Mouse (Mus musculus) forebrain, postnatal 0 days (tissue): ENCODE results near the gene Rnf11. TPM values are rescaled to one million over a fixed set of nuclear protein-coding genes. Genes with fewer than 3 reads are reported as not detected.

Experiments used
- ATAC-seq: fragments of 200-750 bp; cut with Nextera tagmentation; 2 replicates; pipeline ENCODE4 v1.8.0; 2017; ENCODE audit warnings: mild to moderate bottlenecking, moderate library complexity
- DNase-seq: peaks from one replicate; pipeline ENCODE4 v3.0.0-alpha.2; 2015
- H3K27ac ChIP-seq: fragments of 300-500 bp; sonication (generic); 2 replicates; pipeline ENCODE4 v1.5.1; 2014; ENCODE audit warnings: low read depth, mild to moderate bottlenecking, antibody characterized with exemption, low read length, moderate library complexity, mixed read lengths
- H3K27me3 ChIP-seq: fragments of 300-500 bp; sonication (generic); 2 replicates; pipeline ENCODE4 v1.6.1; 2014; ENCODE audit warnings: mild to moderate bottlenecking, low read length, mixed read lengths; ENCODE audit not compliant: insufficient read depth
- H3K36me3 ChIP-seq: fragments of 300-500 bp; sonication (generic); 2 replicates; pipeline ENCODE4 v1.6.1; 2014; ENCODE audit warnings: mild to moderate bottlenecking, moderate library complexity; ENCODE audit not compliant: insufficient read depth
- H3K4me1 ChIP-seq: fragments of 300-500 bp; sonication (generic); 2 replicates; pipeline ENCODE4 v1.6.1; 2014; ENCODE audit warnings: antibody characterized with exemption; ENCODE audit not compliant: insufficient read depth
- H3K4me2 ChIP-seq: fragments of 300-500 bp; sonication (generic); 2 replicates; pipeline ENCODE4 v1.6.1; 2014; ENCODE audit warnings: low read depth, mild to moderate bottlenecking, moderate library complexity
- H3K4me3 ChIP-seq: fragments of 300-500 bp; sonication (generic); 2 replicates; pipeline ENCODE4 v1.5.1; 2014; ENCODE audit warnings: low read depth, low read length, mixed read lengths
- H3K9ac ChIP-seq: fragments of 300-500 bp; sonication (generic); 2 replicates; pipeline ENCODE4 v1.6.1; 2014; ENCODE audit warnings: mild to moderate bottlenecking
- H3K9me3 ChIP-seq: fragments of 300-500 bp; sonication (generic); 2 replicates; pipeline ENCODE4 v1.6.1; 2016; ENCODE audit warnings: low read length
- CTCF ChIP-seq: sonication (generic); IDR thresholded peaks from 2 replicates; pipeline ENCODE4 v1.5.1; 2016; ENCODE audit warnings: antibody characterized with exemption, control low read depth, low read depth
- WGBS: fragments of 180-500 bp; shearing (Covaris S2); extraction: QIAGEN DNeasy Blood & Tissue Kit; methylation state at CpG from one replicate; pipeline ENCODE4 v1.1.7; 2014; 5-methylcytosine and 5-hydroxymethylcytosine counted together
- polyA plus RNA-seq: library from polyadenylated mRNA; unstranded; fragments of >200 nt; fragmentation: Nextera tagmentation; extraction: Ambion mirVana; gene quantifications from 2 replicates; pipeline ENCODE4 v1.2.1, GENCODE M21; 2015
- total RNA-seq: library from RNA; depleted of rRNA; stranded (reverse); fragments of >200 nt; gene quantifications from 2 replicates; pipeline ENCODE4 v1.2.3, GENCODE M21; 2014

Gene Rnf11
- total and polyA plus RNA-seq, 2 experiments from 2014 or later, result 84.0 to 161 TPM

GRCm38 (mm10) chr4:109430250-109430649 is 54.3 kb downstream of the Rnf11 start:
- Histone ChIP-seq H3K4me2 (no peak overlapping the region), H3K27me3 (no peaks in the 10 kb centered on the region), H3K27ac (no peak overlapping the region), H3K4me1 (no peaks in the 10 kb centered on the region), H3K9me3 (no peaks in the 10 kb centered on the region), H3K9ac (no peak overlapping the region), H3K36me3 (no peaks in the 10 kb centered on the region), H3K4me3 (no peak overlapping the region)
- ATAC-seq, result no peak
- WGBS, result 91% methylated on average over 7 of the region's 7 CpGs
- TF ChIP-seq CTCF, result no peak
- no peak for DNase-seq

DNA sequence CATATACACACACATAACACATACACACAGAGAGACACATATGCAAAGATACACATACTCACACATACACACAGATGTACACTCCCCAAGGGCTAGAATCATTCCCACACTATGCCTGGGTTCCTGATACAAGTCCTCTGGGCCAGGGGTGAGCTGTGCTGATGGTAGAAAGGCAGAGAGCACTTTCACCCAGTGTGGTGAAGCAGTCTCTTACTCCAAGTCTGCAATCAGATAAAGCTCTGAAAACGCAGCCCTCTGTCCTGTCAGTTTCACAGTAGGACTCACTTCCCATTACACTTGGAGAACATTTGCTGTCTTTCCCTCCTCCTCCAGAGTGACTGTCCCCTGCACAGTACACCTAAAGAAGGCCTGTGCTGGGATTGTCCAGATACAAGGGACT is 57.5 kb downstream of the Rnf11 start:
- Histone ChIP-seq H3K27ac (no peak overlapping the region), H3K27me3 (no peaks in the 10 kb centered on the region), H3K9me3 (no peaks in the 10 kb centered on the region), H3K4me1 (no peaks in the 10 kb centered on the region), H3K4me3 (no peak overlapping the region), H3K36me3 (no peaks in the 10 kb centered on the region), H3K4me2 (no peak overlapping the region), H3K9ac (no peak overlapping the region)
- DNase-seq, result no peak
- 79% methylated on average over 1 of the region's 1 CpGs for WGBS
- no peak for ATAC-seq
- TF ChIP-seq CTCF, result no peak

DNA sequence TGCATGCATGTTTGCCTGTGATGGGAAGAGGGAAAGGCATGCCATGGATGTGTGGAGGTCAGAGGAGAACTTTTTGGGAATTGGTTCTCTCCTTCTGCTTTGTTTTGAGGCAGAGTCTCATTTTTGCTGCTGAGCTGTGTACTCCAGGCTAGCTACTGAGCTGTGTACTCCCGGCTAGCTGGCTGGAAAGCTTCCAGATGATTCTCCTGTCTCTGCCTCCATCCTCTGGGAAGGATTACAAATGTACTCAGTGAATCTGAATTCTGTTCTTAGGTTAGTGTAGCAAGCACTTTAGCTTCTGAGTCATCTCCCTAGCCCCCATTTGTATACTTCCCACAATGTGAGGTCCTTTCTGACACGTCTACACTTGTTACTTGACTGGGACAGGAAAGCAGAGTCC is 61.1 kb downstream of the Rnf11 start:
- no peak for TF ChIP-seq CTCF
- H3K27ac ChIP-seq, result no peak overlapping the region
- WGBS, result 73% methylated on average over 2 of the region's 2 CpGs

DNA sequence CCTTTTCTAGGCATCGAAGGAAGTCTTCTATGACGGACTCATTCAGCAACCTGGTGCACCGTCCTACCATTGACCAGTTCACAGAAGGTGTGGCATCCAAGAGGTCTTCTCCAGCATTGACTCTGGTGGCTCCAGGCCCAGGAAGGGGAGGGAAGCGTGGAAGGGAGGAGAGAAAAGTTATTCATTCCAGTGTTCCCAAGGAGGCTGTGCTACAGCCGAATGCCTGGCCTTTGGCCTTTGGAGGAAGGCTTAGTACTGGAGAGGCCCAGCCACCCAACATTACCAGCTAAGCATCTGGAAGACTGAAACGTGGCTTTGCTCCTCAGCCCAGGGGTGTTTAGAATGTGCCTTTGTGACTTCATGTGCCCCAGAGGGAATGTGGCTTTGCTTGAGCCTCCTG is 62.1 kb downstream of the Rnf11 start:
- Histone ChIP-seq H3K9me3 (no peaks in the 10 kb centered on the region), H3K4me3 (no peak overlapping the region), H3K4me2 (no peak overlapping the region), H3K36me3 (no peaks in the 10 kb centered on the region), H3K9ac (no peak overlapping the region), H3K27ac (no peak overlapping the region), H3K27me3 (no peaks in the 10 kb centered on the region), H3K4me1 (no peaks in the 10 kb centered on the region)
- DNase-seq (no peak), ATAC-seq (no peak)
- TF ChIP-seq CTCF, result no peak
- 77% methylated on average over 6 of the region's 6 CpGs for WGBS

More for the DNA sequence above, 61.1 kb downstream of the Rnf11 start:
- H3K9me3 ChIP-seq, result no peaks in the 10 kb centered on the region
- H3K36me3 ChIP-seq, result no peaks in the 10 kb centered on the region
- no peak overlapping the region for H3K4me3 ChIP-seq
- no peak for DNase-seq
- H3K9ac ChIP-seq, result no peak overlapping the region
- ATAC-seq, result no peak
- no peak overlapping the region for H3K4me2 ChIP-seq
- H3K4me1 ChIP-seq, result no peaks in the 10 kb centered on the region
- H3K27me3 ChIP-seq, result no peaks in the 10 kb centered on the region

- H3K27ac ChIP-seq, result no peak overlapping the region
- H3K9ac ChIP-seq, result no peak overlapping the region
- ATAC-seq (no peak), DNase-seq (no peak)
- H3K4me1 ChIP-seq, result no peaks in the 10 kb centered on the region
- H3K27me3 ChIP-seq, result no peaks in the 10 kb centered on the region
- no peaks in the 10 kb centered on the region for H3K9me3 ChIP-seq
- no peaks in the 10 kb centered on the region for H3K36me3 ChIP-seq
- no peak overlapping the region for H3K4me3 ChIP-seq
- no peak overlapping the region for H3K4me2 ChIP-seq
- 88% methylated on average over 7 of the region's 7 CpGs for WGBS
- TF ChIP-seq CTCF, result no peak
Observed at GRCm38 (mm10) chr4:109421608-109422007, 62.9 kb downstream of the Rnf11 start.

DNA sequence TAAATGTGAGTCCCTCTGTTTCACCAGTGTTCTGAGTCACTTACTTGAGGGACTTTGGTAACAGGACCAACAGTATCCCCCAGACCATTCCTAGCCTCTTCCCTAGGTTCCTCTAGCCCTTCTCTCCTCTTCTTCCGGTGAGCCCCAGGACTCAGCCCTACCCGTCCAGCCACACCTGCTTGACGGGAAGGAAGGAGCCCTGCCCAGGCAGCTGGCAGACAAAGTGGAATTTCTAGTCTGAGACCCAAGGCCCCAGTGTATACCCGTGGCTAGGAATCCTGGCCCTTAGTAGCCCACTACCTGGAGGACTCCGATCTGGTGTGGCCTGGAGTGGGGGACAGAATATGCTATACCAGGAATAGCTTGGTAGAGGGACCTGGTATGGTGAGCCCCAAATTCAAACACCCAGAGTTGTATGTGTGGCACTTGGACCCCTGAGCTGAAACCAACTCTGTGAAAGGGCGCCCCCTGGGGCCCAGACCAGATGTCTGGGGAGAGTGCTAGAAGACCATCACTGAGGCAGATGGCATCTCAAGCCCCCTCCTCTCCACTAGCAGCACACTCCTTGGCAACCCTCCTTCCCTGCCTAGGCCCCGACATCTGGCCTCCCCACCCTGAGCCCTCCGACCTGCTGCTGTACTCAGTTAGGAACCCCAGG is 64.3 kb downstream of the Rnf11 start:
- Histone ChIP-seq H3K27me3 (no peaks in the 10 kb centered on the region), H3K36me3 (no peaks in the 10 kb centered on the region), H3K4me3 (no peak overlapping the region), H3K4me1 (no peaks in the 10 kb centered on the region), H3K9ac (no peak overlapping the region), H3K9me3 (no peaks in the 10 kb centered on the region), H3K27ac (no peak overlapping the region), H3K4me2 (no peak overlapping the region)
- WGBS, result 73% methylated on average over 8 of the region's 8 CpGs
- no peak for TF ChIP-seq CTCF
- DNase-seq (no peak), ATAC-seq (no peak)

- Histone ChIP-seq H3K27ac (no peak overlapping the region), H3K4me1 (no peaks in the 10 kb centered on the region), H3K36me3 (no peaks in the 10 kb centered on the region), H3K4me2 (no peak overlapping the region), H3K27me3 (no peaks in the 10 kb centered on the region), H3K9ac (no peak overlapping the region), H3K4me3 (no peak overlapping the region), H3K9me3 (no peaks in the 10 kb centered on the region)
- WGBS, result 86% methylated on average over 4 of the region's 4 CpGs
- DNase-seq, result no peak
- no peak for ATAC-seq
- no peak for TF ChIP-seq CTCF
Observed at GRCm38 (mm10) chr4:109419563-109419962, 65.0 kb downstream of the Rnf11 start.
